Mouse (Mus musculus) midbrain, embryonic 12.5 days (tissue): ENCODE results near the gene Evpl. TPM values are rescaled to one million over a fixed set of nuclear protein-coding genes. Genes with fewer than 3 reads are reported as not detected.

ENCODE experiments used
- ATAC-seq: fragments of 200-750 bp; cut with Nextera tagmentation; 2 replicates; pipeline ENCODE4 v1.8.0; 2017; ENCODE audit warnings: low read depth, moderate TSS enrichment, moderate library complexity; ENCODE audit not compliant: low FRiP score
- H3K27ac ChIP-seq: fragments of 300-500 bp; sonication (generic); replicated peaks from 2 replicates; pipeline ENCODE4 v1.5.1; 2016; ENCODE audit warnings: mild to moderate bottlenecking
- H3K27me3 ChIP-seq: fragments of 300-500 bp; sonication (generic); 2 replicates; pipeline ENCODE4 v1.6.1; 2016; ENCODE audit warnings: mild to moderate bottlenecking
- H3K36me3 ChIP-seq: fragments of 300-500 bp; sonication (generic); 2 replicates; pipeline ENCODE4 v1.6.1; 2016
- H3K4me1 ChIP-seq: fragments of 300-500 bp; sonication (generic); 2 replicates; pipeline ENCODE4 v1.6.1; 2016
- H3K4me2 ChIP-seq: fragments of 300-500 bp; sonication (generic); replicated peaks from 2 replicates; pipeline ENCODE4 v1.6.1; 2016; ENCODE audit warnings: mild to moderate bottlenecking, moderate library complexity
- H3K4me3 ChIP-seq: fragments of 300-500 bp; sonication (generic); 2 replicates; pipeline ENCODE4 v1.5.1; 2016; ENCODE audit warnings: mild to moderate bottlenecking
- H3K9ac ChIP-seq: fragments of 300-500 bp; sonication (generic); replicated peaks from 2 replicates; pipeline ENCODE4 v1.6.1; 2016; ENCODE audit warnings: mild to moderate bottlenecking, moderate library complexity
- H3K9me3 ChIP-seq: fragments of 300-500 bp; sonication (generic); 2 replicates; pipeline ENCODE4 v1.6.1; 2016; ENCODE audit warnings: mild to moderate bottlenecking
- WGBS: fragments of 180-500 bp; shearing (Covaris S2); methylation state at CpG from one replicate; pipeline ENCODE4 v1.1.7; 2016; 5-methylcytosine and 5-hydroxymethylcytosine counted together
- polyA plus RNA-seq: library from polyadenylated mRNA; unstranded; fragments of >200 nt; fragmentation: Nextera tagmentation; extraction: Ambion mirVana; gene quantifications from 2 replicates; pipeline ENCODE4 v1.2.1, GENCODE M21; 2016

The Evpl gene
- polyA plus RNA-seq, 1 experiment from 2014 or later = 1.1 TPM

DNA sequence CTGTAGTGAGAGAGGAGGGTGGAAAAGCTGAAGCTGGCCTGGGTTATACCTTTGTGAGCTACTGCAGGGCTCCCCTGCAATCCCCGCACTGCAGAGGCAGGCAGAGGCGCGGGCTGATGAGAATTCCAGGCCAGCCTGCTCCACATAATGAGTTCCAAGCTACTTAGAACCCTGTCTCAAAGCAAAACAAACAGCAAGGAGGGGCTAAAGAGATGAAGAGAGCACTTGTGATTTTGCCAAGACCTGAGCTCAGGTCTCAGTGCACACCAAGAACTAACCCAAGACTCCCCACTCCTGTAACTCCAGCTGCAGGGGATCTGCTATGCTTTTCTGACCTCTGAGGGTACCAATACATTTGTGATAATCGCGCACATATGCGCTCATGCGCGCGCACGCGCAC lies 51.5 kb downstream of the Evpl start:
- Histone ChIP-seq H3K36me3 (peaks cover 49% of the 10 kb centered on the region), H3K9ac (no peak overlapping the region)

DNA sequence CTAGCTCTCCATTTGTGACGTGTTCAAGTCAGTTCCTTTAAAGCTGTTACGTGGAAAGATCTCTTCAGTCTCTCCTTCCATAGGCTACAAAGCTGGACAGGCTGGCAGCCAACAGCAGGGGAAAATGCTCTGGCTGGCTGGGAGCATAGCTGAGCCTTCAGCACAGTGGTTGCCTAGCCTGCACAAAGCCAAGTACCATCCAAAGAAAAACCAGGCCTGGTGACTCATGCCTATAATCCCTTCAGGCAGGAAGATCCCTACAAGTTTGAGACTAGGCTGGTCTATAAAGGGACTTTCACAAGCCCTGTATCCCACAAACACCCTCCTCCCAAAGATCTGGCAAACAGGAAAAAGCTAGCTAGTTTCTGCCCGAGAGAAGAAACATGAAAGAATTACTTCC lies 52.0 kb downstream of the Evpl start:
- no peak overlapping the region for H3K4me3 ChIP-seq
- no peaks in the 10 kb centered on the region for H3K27me3 ChIP-seq
- ATAC-seq = no peak
- H3K9ac ChIP-seq = no peak overlapping the region
- no peaks in the 10 kb centered on the region for H3K9me3 ChIP-seq
- peaks cover 45% of the 10 kb centered on the region for H3K36me3 ChIP-seq
- H3K27ac ChIP-seq = 0 out of 2 replicates have a peak overlapping the region, but pooled peaks have one; percentile 20
- H3K4me2 ChIP-seq = no peak overlapping the region
- WGBS = 88% methylated on average over 3 of the region's 3 CpGs
- H3K4me1 ChIP-seq = peaks cover 8% of the 10 kb centered on the region; the same call in 1 of the 2 replicates

More for the DNA sequence above, 51.5 kb downstream of the Evpl start:
- Histone ChIP-seq H3K9me3 (no peaks in the 10 kb centered on the region), H3K27ac (no peak overlapping the region; the same call in 1 of the 2 replicates), H3K4me2 (no peak overlapping the region), H3K4me3 (no peak overlapping the region), H3K27me3 (no peaks in the 10 kb centered on the region), H3K4me1 (peaks cover 8% of the 10 kb centered on the region; the same call in 1 of the 2 replicates)
- no peak for ATAC-seq
- WGBS = 79% methylated on average over 11 of the region's 11 CpGs

DNA sequence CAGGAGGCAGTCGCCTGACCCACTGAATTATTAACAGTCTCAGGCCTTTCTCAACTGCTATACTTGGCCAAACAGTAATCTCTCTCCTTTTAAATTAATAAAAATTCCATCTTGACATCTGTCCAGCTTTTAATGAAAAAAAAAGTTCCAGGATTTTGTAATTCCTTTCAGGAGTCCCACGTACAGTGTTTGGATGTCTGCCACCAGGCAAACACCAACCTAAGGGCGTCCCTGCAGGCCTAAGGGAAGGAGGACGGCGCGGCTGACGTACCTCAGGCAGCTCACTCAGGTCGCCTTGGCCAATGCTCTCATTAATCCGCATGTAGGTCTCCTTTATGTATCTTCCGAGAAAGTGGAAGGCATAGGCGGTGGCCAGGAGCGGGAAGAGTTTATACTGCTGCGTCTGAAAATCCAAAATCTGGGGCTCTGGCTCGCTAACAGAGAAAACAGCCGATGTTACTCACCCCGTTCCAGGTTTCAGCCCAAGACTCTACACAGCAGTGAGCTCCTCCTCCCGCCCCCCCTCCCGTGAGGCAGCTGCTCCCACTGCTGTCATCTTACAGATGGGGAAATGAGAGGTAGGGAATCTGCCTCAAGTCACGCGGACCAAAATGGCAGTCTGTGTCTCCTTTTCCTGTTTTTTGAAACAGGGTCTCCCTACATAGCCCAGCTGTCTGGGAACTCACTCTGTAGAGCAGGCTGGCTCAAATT lies 59.3 kb downstream of the Evpl start:
- no peak overlapping the region for H3K4me2 ChIP-seq
- no peak for ATAC-seq
- no peak overlapping the region for H3K4me3 ChIP-seq
- no peak overlapping the region for H3K27ac ChIP-seq
- H3K36me3 ChIP-seq = peaks cover 83% of the 10 kb centered on the region
- H3K9me3 ChIP-seq = no peaks in the 10 kb centered on the region
- no peaks in the 10 kb centered on the region for H3K27me3 ChIP-seq
- 90% methylated on average over 20 of the region's 20 CpGs for WGBS
- H3K4me1 ChIP-seq = no peaks in the 10 kb centered on the region
- H3K9ac ChIP-seq = no peak overlapping the region

DNA sequence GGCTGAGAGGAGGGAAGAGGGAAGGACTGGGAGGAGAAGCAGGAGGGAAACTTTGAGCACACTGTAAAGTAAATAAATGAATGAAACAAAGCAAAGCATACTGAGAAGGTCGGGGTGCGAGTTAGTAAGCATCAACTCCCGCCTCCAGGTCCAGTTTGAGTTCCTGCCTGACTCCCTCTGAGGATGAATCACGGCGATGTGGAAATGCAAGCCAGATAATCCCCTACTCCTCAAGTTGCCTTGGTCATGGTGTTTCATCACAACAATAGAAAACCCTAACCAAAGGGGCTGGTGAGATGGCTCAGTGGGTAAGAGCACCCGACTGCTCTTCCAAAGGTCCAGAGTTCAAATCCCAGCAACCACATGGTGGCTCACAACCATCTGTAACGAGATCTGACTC lies 61.9 kb downstream of the Evpl start:
- Histone ChIP-seq H3K4me1 (no peaks in the 10 kb centered on the region), H3K9me3 (no peaks in the 10 kb centered on the region), H3K27ac (no peak overlapping the region), H3K4me2 (no peak overlapping the region), H3K9ac (no peak overlapping the region), H3K4me3 (no peak overlapping the region), H3K36me3 (peaks cover 90% of the 10 kb centered on the region), H3K27me3 (no peaks in the 10 kb centered on the region)
- 84% methylated on average over 7 of the region's 7 CpGs for WGBS
- ATAC-seq = no peak

DNA sequence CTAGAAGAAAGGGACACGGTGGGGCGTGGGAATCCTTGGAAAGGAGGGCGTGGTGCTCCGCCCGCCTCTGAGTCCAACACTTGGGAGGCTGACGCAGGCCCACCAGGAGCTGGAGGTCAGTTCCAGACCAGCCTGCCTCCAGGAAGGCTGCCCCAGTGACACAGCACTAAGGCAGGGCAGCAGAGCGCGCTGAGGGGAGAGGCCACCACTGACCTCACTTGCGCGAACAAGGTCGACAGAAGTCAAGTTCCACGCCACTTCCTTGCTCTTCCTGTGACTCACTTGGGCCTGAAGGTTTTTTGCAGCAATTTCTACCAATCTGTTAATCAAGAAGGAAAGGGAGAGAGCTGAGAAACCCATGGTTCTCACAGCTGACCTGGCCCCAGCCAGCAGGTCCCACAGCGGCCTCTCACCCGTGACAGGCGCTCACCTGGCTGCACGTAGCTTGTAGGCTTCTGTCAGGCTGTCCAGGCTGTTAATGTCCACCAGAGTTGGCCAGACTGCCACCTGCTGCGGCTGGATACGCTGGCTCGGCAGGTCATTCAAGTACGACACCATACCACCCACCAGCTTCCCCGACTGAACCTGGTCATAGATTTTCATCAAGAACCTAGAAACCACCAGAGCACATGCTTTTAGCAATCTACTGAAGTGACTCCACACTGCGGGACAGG lies 63.0 kb downstream of the Evpl start:
- Histone ChIP-seq H3K4me3 (no peak overlapping the region), H3K36me3 (peaks cover 79% of the 10 kb centered on the region), H3K27ac (no peak overlapping the region), H3K9me3 (no peaks in the 10 kb centered on the region), H3K9ac (no peak overlapping the region), H3K4me1 (no peaks in the 10 kb centered on the region), H3K27me3 (no peaks in the 10 kb centered on the region), H3K4me2 (no peak overlapping the region)
- WGBS = 88% methylated on average over 22 of the region's 22 CpGs
- no peak for ATAC-seq

DNA sequence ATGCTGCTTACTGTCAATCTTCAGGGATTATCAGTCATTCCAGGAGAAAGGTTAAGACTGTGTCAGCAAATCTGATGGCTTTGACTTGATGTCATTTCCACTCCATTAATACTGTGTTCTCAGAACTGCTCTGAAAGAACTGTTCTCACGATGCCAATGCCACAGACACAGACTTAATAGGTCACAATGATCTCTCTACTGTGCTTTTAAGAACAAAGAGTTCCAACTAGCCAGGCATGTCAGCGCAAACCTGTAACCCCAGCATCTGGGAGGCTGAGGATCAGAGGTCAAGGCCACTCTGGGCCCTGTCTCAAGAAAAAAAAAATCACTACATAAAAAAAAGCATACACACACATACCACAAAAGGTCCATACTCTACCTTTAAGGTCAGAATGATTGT lies 65.9 kb downstream of the Evpl start:
- Histone ChIP-seq H3K9me3 (no peaks in the 10 kb centered on the region), H3K36me3 (peaks cover 53% of the 10 kb centered on the region)
- 88% methylated on average over 2 of the region's 2 CpGs for WGBS

More for the DNA sequence above, 65.9 kb downstream of the Evpl start:
- ATAC-seq = no peak
- Histone ChIP-seq H3K9ac (no peak overlapping the region), H3K4me3 (no peak overlapping the region), H3K4me1 (peaks cover 6% of the 10 kb centered on the region), H3K27me3 (no peaks in the 10 kb centered on the region), H3K4me2 (no peak overlapping the region), H3K27ac (no peak overlapping the region)

Other genes with a start within 250 kb of the Evpl start
- gene Galk1, start 225.4 kb downstream of the Evpl start, polyA plus RNA-seq = 75.3 and 92.6 TPM in 2 replicates
- gene H3f3b, start 210.1 kb downstream of the Evpl start, polyA plus RNA-seq = 2,249 and 2,254 TPM in 2 replicates
- gene Unk, start 207.8 kb downstream of the Evpl start, polyA plus RNA-seq = 50.3 and 51.5 TPM in 2 replicates
- gene Unc13d, start 160.1 kb downstream of the Evpl start, polyA plus RNA-seq = 0.92 and 1.3 TPM in 2 replicates
- gene Wbp2, start 151.1 kb downstream of the Evpl start, polyA plus RNA-seq = 92.4 and 102 TPM in 2 replicates
- 4.0 and 4.7 TPM in 2 replicates for gene Trim47, start 110.9 kb downstream of the Evpl start, polyA plus RNA-seq
- gene Trim65, start 106.9 kb downstream of the Evpl start, polyA plus RNA-seq = 1.3 and 1.7 TPM in 2 replicates
- 82.3 and 84.4 TPM in 2 replicates for gene Mrpl38, start 99.2 kb downstream of the Evpl start, polyA plus RNA-seq
- 80.2 and 85.9 TPM in 2 replicates for gene Fbf1, start 69.9 kb downstream of the Evpl start, polyA plus RNA-seq
- 50.4 and 60.0 TPM in 2 replicates for gene Ten1, start 39.2 kb downstream of the Evpl start, polyA plus RNA-seq
- 37.9 and 42.6 TPM in 2 replicates for gene Acox1, start 39.0 kb downstream of the Evpl start, polyA plus RNA-seq
- 84.2 and 85.6 TPM in 2 replicates for gene Srp68, start 36.1 kb upstream of the Evpl start, polyA plus RNA-seq
- gene Galr2, start 42.9 kb upstream of the Evpl start, polyA plus RNA-seq = 0.21 and 0.24 TPM in 2 replicates
- gene Exoc7, start 69.2 kb upstream of the Evpl start, polyA plus RNA-seq = 83.4 and 83.5 TPM in 2 replicates
- gene Foxj1, start 97.3 kb upstream of the Evpl start, polyA plus RNA-seq = 9.8 and 10.5 TPM in 2 replicates
- 35.7 and 37.8 TPM in 2 replicates for gene Rnf157, start 175.0 kb upstream of the Evpl start, polyA plus RNA-seq
- gene Ubald2, start 196.0 kb upstream of the Evpl start, polyA plus RNA-seq = 47.7 and 52.5 TPM in 2 replicates
- not detected in 2 replicates for gene Qrich2, start 228.2 kb upstream of the Evpl start, polyA plus RNA-seq